Mouse (Mus musculus): ENCODE data around the gene Slc6a14. TPM values are rescaled to one million over a fixed set of nuclear protein-coding genes. Genes with fewer than 3 reads are reported as not detected.

The Slc6a14 gene
- total RNA-seq (2022), result not detected

DNA sequence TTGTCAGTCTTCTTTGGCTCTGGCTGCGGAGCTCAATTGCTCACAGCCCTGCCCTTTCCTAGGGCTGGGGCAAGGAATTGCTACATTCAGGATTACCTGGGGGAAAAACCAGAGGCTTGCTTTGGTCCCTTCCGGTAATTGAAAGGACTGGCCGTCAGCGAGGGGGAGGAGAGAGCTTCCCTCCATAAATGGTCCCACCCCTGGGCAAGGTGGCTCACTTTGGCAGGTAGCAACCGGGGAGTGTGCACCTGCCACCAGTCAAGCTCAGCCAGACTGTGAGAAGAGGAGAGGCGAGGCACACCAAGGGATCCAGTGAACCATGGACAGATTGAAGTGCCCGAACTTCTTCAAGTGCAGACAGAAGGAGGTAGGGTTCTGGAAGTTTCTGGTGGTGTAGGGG, at the start of gene Slc6a14:
TSS of gene Slc6a14 (plus strand) at position 68 of the 400 bp plus-strand sequence.
- DNase-seq (ENCODE audit: low spot score in 2 of 2), result no peak

GRCm38 (mm10) chrX:21670896-21671295, 43.8 kb upstream of the Slc6a14 start:
- DNase-seq (ENCODE audit: low spot score in 2 of 2), result no peak

- DNase-seq (ENCODE audit: low spot score in 2 of 2), result no peak
Observed at GRCm38 (mm10) chrX:21695220-21695619, 19.5 kb upstream of the Slc6a14 start.

DNA sequence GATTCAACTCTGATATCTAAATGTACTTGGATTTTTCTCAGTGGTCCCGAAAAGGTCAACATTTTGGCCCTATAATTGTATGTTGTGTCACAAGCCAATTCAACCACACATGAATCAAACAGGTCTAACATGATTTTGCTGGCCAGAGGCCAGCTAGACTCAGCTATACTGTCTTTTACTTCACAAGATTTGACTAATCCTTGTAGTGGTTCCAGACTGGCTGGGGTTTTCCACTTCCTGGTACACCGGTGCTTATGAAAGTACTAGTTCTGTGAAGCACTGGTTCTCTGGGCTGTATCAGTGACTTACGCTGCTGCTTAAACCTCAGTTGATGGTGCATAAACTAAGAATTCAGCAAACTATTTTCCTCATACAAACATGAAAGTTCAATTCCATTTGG, 19.0 kb upstream of the Slc6a14 start:
- DNase-seq (ENCODE audit: low spot score in 2 of 2), result no peak

DNA sequence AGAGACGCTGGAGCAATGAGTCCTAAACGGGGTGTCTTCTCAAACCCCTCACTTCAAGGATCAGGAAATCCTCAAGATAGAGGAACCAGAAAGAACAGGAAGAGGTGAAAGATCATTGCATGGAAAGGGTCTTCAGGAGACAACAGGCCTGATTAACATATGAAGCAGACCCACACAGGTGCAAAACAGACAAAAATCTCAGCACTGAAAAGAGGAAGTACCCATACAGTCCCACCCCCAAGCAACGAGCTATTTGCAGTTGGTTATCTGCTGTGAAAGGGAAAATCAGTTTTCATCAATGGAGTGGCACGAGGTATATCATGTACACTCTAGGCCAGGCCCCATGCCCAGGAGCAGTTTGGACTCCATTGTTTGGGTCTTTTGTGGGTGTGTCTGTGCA, 13.1 kb upstream of the Slc6a14 start:
- no peak for DNase-seq (ENCODE audit: low spot score in 2 of 2)

DNA sequence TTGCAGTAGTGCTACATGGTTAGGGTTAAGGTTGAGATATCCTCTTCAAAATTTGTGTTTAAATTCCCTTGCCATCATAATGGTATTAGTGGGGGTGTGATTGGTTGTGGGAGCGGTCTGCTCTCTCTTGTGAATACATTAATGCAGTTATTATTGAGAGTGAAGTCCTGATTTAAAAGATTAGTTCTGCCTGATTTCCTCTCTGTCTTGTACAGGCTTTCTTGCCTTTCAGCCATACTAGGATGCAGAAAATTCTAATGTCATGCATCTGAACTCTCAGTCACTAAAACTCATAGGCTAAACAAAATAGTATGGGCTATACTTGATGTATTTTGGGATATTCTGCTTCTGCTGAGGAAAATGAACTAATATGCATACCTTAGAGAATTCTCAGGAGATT, 10.2 kb upstream of the Slc6a14 start:
- DNase-seq (ENCODE audit: low spot score in 2 of 2), result no peak

GRCm38 (mm10) chrX:21715293-21715692, 597 bp downstream of the Slc6a14 start:
- no peak for DNase-seq (ENCODE audit: low spot score in 2 of 2)

GRCm38 (mm10) chrX:21716885-21717284, 2.2 kb downstream of the Slc6a14 start:
- no peak for DNase-seq (ENCODE audit: low spot score in 2 of 2)

- no peak for DNase-seq (ENCODE audit: low spot score in 2 of 2)
Observed at GRCm38 (mm10) chrX:21744997-21745396, 30.3 kb downstream of the Slc6a14 start, which contains the start of gene Gm28269. TSS of gene Gm28269 (minus strand) at chrX:21745097.

Other genes starting within 250 kb of the Slc6a14 start
- 1 to 10 TPM in 3 of 4 experiments, under 1 TPM in 1; 0.61 to 1.2 (median 1.1) TPM for gene Agtr2, start 230.4 kb upstream of the Slc6a14 start, total RNA-seq (2022)
- not detected for gene Gm28269, start 30.2 kb downstream of the Slc6a14 start, total RNA-seq (2022)

Measured in left cerebral cortex, adult 8-10 months (tissue).